Mouse (Mus musculus) lung, postnatal 10 days (tissue): ENCODE results near the gene Tbc1d22b.
A peak's percentile ranks its signal among the peaks of the same experiment; 100 is the strongest.
"Not testable (repeated sequence)": the region's sequence is repeated elsewhere in the genome, so short reads cannot be mapped to it uniquely, and the experiment has no call there.

Experiments used
- DNase-seq: peaks from one replicate; pipeline ENCODE4 v3.0.0; 2021

Tbc1d22b gene

DNA sequence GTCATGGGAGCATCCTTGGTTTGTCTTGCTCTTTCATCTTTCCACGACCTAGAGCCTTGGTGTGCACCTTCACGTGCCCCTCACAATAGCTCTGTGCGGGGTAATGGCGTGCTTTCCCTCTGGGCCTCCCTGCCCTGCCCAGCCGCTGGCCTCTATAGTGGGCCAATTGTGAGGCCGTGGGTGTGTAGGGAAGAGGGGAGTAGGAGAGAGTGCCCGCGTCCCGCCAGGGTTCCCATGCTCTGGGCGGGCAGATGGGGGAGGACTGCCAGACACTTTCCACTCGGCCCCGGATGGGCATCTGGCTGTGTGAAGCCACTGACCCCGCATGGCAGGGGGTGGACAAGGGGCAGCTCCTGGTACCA is 47.2 kb downstream of the Tbc1d22b start:
- DNase-seq: no peak

- no peak for DNase-seq
Measured at GRCm38 (mm10) chr17:29599051-29599450, 49.5 kb downstream of the Tbc1d22b start.

GRCm38 (mm10) chr17:29599537-29599936 is 50.0 kb downstream of the Tbc1d22b start:
- no peak for DNase-seq

DNA sequence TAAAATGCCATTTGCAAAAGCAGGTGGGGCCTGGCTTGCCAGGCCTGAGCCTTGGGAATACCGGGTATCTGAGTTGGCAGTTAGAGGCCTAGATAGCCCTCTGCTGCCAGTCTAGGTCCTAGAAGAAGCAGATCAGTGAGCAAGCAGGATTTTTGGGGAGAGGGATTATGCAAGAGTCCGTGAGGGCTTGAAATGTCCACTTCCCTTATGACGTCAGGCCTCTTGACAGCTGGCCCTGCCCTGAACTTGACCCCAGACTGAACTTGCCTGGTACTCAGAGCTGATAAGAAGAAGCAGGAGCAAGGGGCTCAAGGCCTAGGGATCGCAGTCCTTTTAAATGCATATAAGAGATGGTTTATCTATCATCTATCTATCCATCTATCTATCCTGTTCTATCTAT is 51.8 kb downstream of the Tbc1d22b start:
- DNase-seq: peak; percentile 65

DNA sequence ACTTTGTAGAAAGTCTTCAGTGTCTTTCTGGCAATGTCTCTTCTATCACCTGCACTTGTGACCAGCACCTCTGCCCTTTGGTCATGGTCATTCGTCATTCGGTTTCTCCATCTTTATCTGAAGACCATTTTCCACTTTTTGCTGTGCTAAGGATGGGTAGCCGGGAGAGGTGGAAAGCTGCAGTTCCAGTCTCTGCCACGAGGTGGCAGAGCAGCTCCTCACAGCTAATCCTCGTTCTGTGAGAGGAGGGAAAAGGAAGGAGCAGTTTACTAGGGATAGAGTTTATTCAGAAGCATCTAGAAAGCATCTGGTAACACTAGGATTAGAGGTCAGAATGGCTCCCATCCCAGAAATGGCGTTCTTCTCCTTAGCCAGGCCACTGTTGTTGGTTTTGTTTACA is 53.7 kb downstream of the Tbc1d22b start:
- peak; percentile 86 for DNase-seq

GRCm38 (mm10) chr17:29613453-29613852 is 63.9 kb downstream of the Tbc1d22b start:
- DNase-seq: not testable (repeated sequence)

DNA sequence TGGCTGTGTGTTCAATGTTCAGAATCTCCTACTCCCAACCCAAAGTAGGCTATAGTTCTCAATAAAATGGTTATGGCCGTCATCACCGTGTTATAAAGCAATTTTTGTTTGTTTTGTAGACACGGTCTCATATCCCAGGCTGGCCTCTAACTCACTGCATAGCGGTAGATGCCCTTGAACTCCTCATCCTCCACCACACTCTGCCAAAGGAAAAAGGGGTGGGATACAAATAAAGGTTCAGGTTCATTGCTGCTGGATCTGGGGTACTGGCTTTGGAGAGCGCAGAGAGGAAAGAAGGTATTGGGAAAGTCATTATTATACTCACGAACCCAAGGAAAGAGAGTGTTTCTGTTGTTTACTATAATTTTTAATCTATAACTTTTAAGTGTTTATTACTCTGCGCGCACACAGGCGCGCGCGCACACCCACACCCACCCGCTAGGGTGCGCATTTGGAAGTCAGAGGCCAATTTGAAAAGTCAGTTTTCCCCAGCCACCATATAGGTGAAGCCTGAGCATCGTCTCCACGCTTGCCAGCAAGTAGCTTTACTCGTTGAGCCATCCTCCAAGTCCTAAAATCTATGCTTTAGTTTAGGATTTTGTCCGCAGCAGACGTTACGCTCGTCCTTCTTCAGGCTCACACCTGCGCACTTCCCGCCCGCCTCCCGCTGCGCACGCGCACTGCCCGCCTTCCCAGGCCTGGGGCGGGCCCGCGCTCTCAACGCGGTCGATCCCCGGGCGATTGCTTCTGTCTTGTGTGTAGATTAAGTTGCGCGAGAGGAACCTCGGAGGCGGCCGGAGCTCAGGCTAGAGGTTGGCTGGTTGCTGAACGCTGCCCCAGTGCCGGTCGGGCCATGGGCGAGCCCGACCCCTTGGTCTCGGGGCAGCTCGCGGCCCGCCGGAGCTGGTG is 64.8 kb downstream of the Tbc1d22b start, which contains the start of the genes Rnf8 and Gm28043:
Gene Rnf8, plus strand, starts transcription at position 676 of the 909 bp plus-strand sequence.
Gene Gm28043, plus strand, starts transcription at position 762 of the 909 bp plus-strand sequence.
- peak; percentile 95 for DNase-seq

GRCm38 (mm10) chr17:29615024-29615551 is 65.5 kb downstream of the Tbc1d22b start:
- DNase-seq: no peak

- DNase-seq: no peak
Measured at GRCm38 (mm10) chr17:29615616-29616015, 66.0 kb downstream of the Tbc1d22b start.

- DNase-seq: no peak
Measured at GRCm38 (mm10) chr17:29619231-29619630, 69.6 kb downstream of the Tbc1d22b start.

- DNase-seq: no peak
Measured at GRCm38 (mm10) chr17:29623488-29623887, 73.9 kb downstream of the Tbc1d22b start.

DNA sequence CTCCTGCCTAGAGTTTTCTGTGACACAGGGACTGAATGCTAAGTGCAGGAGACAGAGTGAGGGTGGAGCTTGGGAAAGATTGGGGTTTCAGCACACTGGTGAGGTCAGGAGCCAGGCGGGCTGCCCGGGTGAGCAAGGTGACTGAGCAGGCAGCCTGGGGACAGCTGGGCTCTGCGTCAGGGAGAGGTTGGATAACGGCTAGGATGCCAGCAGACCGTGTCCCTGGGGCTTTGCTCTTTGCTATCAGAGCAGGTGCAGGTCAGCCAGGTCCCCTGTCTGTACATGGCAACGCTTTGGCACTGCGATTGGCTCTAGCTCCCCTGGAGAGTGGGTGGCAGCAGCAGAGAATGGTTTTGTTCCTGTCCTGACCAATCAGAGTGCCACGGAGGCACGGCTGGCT is 77.7 kb downstream of the Tbc1d22b start:
- DNase-seq: no peak

GRCm38 (mm10) chr17:29628946-29629345 is 79.4 kb downstream of the Tbc1d22b start:
- DNase-seq: no peak

GRCm38 (mm10) chr17:29629620-29630019 is 80.0 kb downstream of the Tbc1d22b start:
- no peak for DNase-seq

GRCm38 (mm10) chr17:29632312-29632711 is 82.7 kb downstream of the Tbc1d22b start:
- DNase-seq: no peak

GRCm38 (mm10) chr17:29635492-29635891 is 85.9 kb downstream of the Tbc1d22b start:
- no peak for DNase-seq

GRCm38 (mm10) chr17:29636118-29636517 is 86.5 kb downstream of the Tbc1d22b start:
- peak; percentile 45 for DNase-seq

GRCm38 (mm10) chr17:29637377-29637776 is 87.8 kb downstream of the Tbc1d22b start:
- peak; percentile 44 for DNase-seq

DNA sequence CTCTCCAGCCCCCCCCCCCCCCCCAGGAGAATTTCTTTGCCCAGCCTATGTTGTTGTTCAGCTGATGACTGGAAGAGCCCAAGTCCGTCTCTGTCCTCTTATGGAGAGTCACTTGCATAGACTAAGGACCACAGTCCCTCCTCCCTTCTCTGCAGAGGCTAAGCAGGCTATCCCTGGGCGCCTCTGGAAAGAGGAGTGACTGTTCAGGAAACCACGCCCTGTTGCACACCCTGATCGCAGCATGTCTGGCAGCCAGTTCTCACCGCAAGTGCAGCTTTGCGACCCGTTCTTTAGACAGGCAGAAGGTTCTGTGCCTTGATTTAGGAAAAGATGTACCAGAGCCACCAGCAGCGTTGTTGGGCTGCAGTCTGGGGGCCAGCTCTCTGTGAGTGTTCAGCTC is 88.3 kb downstream of the Tbc1d22b start:
- DNase-seq: peak; percentile 50

DNA sequence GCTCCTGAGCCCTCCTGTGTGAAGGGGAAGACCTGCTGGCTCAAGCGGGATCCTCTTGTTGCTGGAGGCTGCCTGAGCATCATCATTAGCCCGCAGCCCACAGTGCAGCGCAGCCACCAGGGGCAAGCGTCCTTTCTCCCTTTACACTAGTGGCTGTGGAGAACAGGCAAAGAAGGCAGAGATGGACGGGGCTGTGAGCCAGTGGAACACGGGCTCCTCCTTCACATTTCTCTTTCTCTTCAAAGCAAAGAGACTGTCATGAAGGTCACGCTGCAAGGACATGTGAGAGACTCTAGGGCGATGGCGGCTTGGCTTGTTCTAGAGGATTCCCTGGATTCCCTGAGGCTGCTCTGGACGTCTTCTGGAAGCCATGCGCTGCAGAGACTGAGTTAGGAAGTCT is 91.4 kb downstream of the Tbc1d22b start:
- DNase-seq: no peak

- no peak for DNase-seq
Measured at GRCm38 (mm10) chr17:29642219-29642618, 92.6 kb downstream of the Tbc1d22b start.
